ENCODE assay signal across 7 mouse cellular contexts in the genomic region with DNA sequence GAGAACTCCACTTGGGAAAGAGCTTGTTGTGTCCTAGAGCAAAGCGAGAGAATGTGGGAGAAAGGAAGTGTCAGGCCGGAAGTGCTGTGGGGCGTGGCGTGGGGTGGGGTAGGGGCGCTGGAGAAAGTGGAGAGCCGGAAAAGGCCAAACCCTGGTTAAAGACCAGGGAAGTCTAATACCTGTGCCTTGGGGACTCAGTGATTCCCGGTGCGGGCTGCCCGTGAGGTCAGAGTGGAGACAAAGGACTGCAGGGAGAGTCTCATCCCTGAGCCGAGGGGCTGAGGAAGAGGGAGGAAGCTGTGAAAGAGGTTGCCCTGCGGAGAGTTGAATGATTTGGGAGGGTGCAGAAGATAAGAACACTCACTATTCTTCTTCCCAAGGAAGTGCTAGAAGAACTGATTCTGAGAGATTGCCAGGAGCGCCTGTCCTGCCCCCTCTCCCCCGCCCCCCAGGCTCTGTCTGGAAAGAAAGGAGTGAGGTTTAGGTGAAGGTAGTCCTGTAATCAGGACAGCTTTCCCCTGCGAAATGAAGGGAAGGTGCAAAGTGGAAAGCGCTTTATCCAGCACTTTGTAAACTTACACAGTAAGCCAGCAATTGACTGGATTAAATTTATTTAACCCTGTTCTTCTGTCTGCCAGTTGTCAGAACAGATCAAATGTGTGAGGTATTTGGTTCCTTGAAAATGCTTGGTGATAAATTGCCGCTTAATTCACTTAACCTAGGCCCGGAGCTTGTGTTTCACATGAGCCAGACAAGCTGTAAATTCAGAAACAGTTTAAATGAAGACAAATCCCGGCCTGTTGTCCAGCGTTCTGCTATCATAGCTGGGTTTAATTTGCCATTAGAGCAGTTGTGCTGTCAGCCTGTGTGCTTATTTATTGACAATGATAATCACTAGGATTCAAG. TPM values are rescaled to one million over a fixed set of nuclear protein-coding genes. Genes with fewer than 3 reads are reported as not detected.
DNase-seq lines count a peak whose midpoint lies in the region; ATAC-seq and TF ChIP-seq lines count a peak whose summit lies in the region.

No protein-coding gene starts in this region.

- no peak for TF ChIP-seq CTCF in brain, embryonic 14.5 days (IDR thresholded peaks at IDR 0.05; ENCODE audit: borderline replicate concordance, extremely low read depth, insufficient read depth, insufficient read length)
- TF ChIP-seq CTCF in forebrain, postnatal 0 days (IDR thresholded peaks at IDR 0.05; ENCODE audit: low read depth), result no peak
- TF ChIP-seq CTCF in liver, postnatal 0 days (IDR thresholded peaks at IDR 0.05; ENCODE audit: low read depth), result no peak

- peak; percentile 20 for DNase-seq in brain, embryonic 14.5 days (ENCODE audit: low read depth)
- DNase-seq in forebrain, postnatal 0 days, result no peak
- peak; percentile 26 for DNase-seq in liver, postnatal 0 days
- DNase-seq in retina, postnatal 1 day, result peak; percentile 34
- no peak for DNase-seq in thymus, postnatal 10 days (ENCODE audit: low spot score in 2 of 2)
- DNase-seq in B cell, adult 2 months, result no peak

- no peak for TF ChIP-seq POLR2A in brain, embryonic 14.5 days (IDR thresholded peaks at IDR 0.05; ENCODE audit: borderline replicate concordance, extremely low read depth, insufficient read depth, insufficient read length, poor library complexity, severe bottlenecking)

- H3K4me3 ChIP-seq in forebrain, postnatal 0 days (ENCODE audit: low read depth, low read length), result no peak overlapping the region
- H3K4me3 ChIP-seq in hindbrain, embryonic 16.5 days (ENCODE audit: low read length), result peak overlapping the region; percentile 16
- H3K4me3 ChIP-seq in liver, postnatal 0 days (ENCODE audit: low read depth, low read length), result peak overlapping the region; percentile 23

- no peak for TF ChIP-seq EP300 in liver, postnatal 0 days (IDR thresholded peaks at IDR 0.05; ENCODE audit: low read depth)

- WGBS in forebrain, postnatal 0 days, result 21% methylated on average over 19 of the region's 19 CpGs
- WGBS in hindbrain, embryonic 16.5 days, result 17% methylated on average over 19 of the region's 19 CpGs
- 26% methylated on average over 19 of the region's 19 CpGs for WGBS in liver, postnatal 0 days (ENCODE audit: insufficient replicate concordance)

- no peaks in the 10 kb centered on the region for H3K36me3 ChIP-seq in forebrain, postnatal 0 days (ENCODE audit: insufficient read depth)
- no peaks in the 10 kb centered on the region for H3K36me3 ChIP-seq in hindbrain, embryonic 16.5 days (ENCODE audit: control insufficient read depth, insufficient read depth, low read length)
- H3K36me3 ChIP-seq in liver, postnatal 0 days (replicated peaks; ENCODE audit: insufficient read depth, low read length), result no peaks in the 10 kb centered on the region

- H3K9ac ChIP-seq in forebrain, postnatal 0 days, result no peak overlapping the region
- H3K9ac ChIP-seq in hindbrain, embryonic 16.5 days (ENCODE audit: low read depth, low read length), result 0 out of 2 replicates have a peak overlapping the region, but pooled peaks have one; percentile 5
- no peak overlapping the region for H3K9ac ChIP-seq in liver, postnatal 0 days (replicated peaks)

- H3K27me3 ChIP-seq in forebrain, postnatal 0 days (ENCODE audit: insufficient read depth, low read length), result no peaks in the 10 kb centered on the region
- H3K27me3 ChIP-seq in hindbrain, embryonic 16.5 days (replicated peaks; ENCODE audit: control insufficient read depth, insufficient read depth, low read length), result no peaks in the 10 kb centered on the region
- H3K27me3 ChIP-seq in liver, postnatal 0 days (ENCODE audit: insufficient read depth, low read length), result no peaks in the 10 kb centered on the region

- ATAC-seq in forebrain, postnatal 0 days, result no peak
- ATAC-seq in hindbrain, embryonic 16.5 days, result no peak
- no peak for ATAC-seq in liver, postnatal 0 days

- no peaks in the 10 kb centered on the region for H3K4me1 ChIP-seq in forebrain, postnatal 0 days (ENCODE audit: insufficient read depth)
- peaks cover 7% of the 10 kb centered on the region for H3K4me1 ChIP-seq in hindbrain, embryonic 16.5 days (ENCODE audit: control insufficient read depth, insufficient read depth, low read depth, low read length)
- H3K4me1 ChIP-seq in liver, postnatal 0 days (ENCODE audit: insufficient read depth), result peaks cover 6% of the 10 kb centered on the region; the same call in 1 of the 2 replicates

- peak overlapping the region; percentile 24; the same call in 1 of the 2 replicates for H3K4me2 ChIP-seq in forebrain, postnatal 0 days (ENCODE audit: low read depth)
- peak overlapping the region; percentile 48 for H3K4me2 ChIP-seq in hindbrain, embryonic 16.5 days (ENCODE audit: low read length)
- peak overlapping the region; percentile 55 for H3K4me2 ChIP-seq in liver, postnatal 0 days (ENCODE audit: low read depth, low read length)

- H3K27ac ChIP-seq in forebrain, postnatal 0 days (ENCODE audit: low read depth, low read length), result no peak overlapping the region
- H3K27ac ChIP-seq in hindbrain, embryonic 16.5 days (ENCODE audit: low read depth, low read length), result no peak overlapping the region
- no peak overlapping the region for H3K27ac ChIP-seq in liver, postnatal 0 days (ENCODE audit: low read depth)

- H3K9me3 ChIP-seq in forebrain, postnatal 0 days (ENCODE audit: low read length), result no peaks in the 10 kb centered on the region
- H3K9me3 ChIP-seq in hindbrain, embryonic 16.5 days (ENCODE audit: control insufficient read depth, low read length), result no peaks in the 10 kb centered on the region
- H3K9me3 ChIP-seq in liver, postnatal 0 days (ENCODE audit: low read length), result no peaks in the 10 kb centered on the region

RNA-seq across cellular contexts. Expression of gene Ptpn13, which starts 11.3 kb away (rescaled TPM):
- polyA plus RNA-seq in brain, embryonic 14.5 days (2012; rRNA removed), result 13.0 and 15.9 TPM in 2 replicates
- 7.8 and 16.2 TPM in 2 replicates for total RNA-seq in forebrain, postnatal 0 days (2014; rRNA removed)
- 1.1 and 1.8 TPM in 2 replicates for polyA plus RNA-seq in forebrain, postnatal 0 days (2015; fragmentation: Nextera tagmentation; extraction: Ambion mirVana)
- polyA plus RNA-seq in hindbrain, embryonic 16.5 days (2015; fragmentation: Nextera tagmentation; extraction: Ambion mirVana), result 3.3 and 4.2 TPM in 2 replicates
- polyA plus RNA-seq in liver, postnatal 0 days (2015; fragmentation: Nextera tagmentation; extraction: Ambion mirVana), result 0.38 and 0.43 TPM in 2 replicates

Comparison
In these comparisons a context has a peak if more than half of its experiments do, and no peak if none do; other contexts are left out.
1. DNase-seq: peak in brain, embryonic 14.5 days (single experiment), liver, postnatal 0 days (single experiment) and retina, postnatal 1 day (single experiment); none in forebrain, postnatal 0 days (single experiment), thymus, postnatal 10 days (0 of 2) and B cell, adult 2 months (0 of 2).
2. Peak in every context shown above with its lines, with median percentiles within 50 percentile points of each other: H3K4me2 ChIP-seq.